Mouse (Mus musculus): ENCODE measurements around the gene Sco1. TPM values are rescaled to one million over a fixed set of nuclear protein-coding genes. Genes with fewer than 3 reads are reported as not detected.
"Not testable (repeated sequence)": the region's sequence is repeated elsewhere in the genome, so short reads cannot be mapped to it uniquely, and the experiment has no call there.

Gene Sco1
- polyA plus RNA-seq, 1 experiment from 2014 or later = 12.7 TPM

DNA sequence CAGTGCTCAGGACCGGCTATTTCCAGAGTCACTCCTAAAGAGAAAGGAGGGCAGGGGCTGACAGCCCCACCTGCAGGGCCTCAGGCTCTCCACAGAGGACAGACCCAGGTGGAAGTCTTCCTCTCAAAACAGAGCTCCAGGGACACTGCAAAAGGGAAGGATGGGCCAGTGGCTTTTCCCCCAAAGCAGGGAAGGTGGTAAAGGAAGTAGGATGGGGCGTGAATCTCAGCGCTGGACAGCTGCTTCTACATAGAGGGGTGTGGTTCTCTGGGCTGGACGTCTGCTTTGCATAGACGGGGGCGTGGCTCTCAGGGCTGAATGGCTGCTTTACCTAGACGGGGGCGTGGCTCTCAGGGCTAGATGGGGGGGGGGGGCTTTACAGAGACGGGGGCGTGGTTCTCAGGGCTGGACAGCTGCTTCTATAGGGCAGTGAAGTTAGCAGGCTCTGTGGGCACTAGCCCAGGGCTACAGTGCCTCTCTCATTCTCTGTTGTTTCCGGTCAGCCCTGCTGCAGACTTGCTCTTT lies 28.7 kb downstream of the Sco1 start:
- Histone ChIP-seq H3K4me3 (replicated peaks; ENCODE audit: low read length) (no peak overlapping the region), H3K27me3 (replicated peaks; ENCODE audit: control insufficient read depth, insufficient read depth, low read length) (peaks cover 11% of the 10 kb centered on the region; the same call in 1 of the 2 replicates), H3K4me1 (replicated peaks; ENCODE audit: control insufficient read depth, insufficient read depth, low read length) (no peaks in the 10 kb centered on the region), H3K27ac (ENCODE audit: low read length) (no peak overlapping the region), H3K36me3 (ENCODE audit: control insufficient read depth, insufficient read depth) (no peaks in the 10 kb centered on the region), H3K4me2 (ENCODE audit: low read length) (no peak overlapping the region), H3K9ac (replicated peaks; ENCODE audit: low read depth, low read length) (no peak overlapping the region), H3K9me3 (ENCODE audit: control insufficient read depth, low read length) (no peaks in the 10 kb centered on the region)
- WGBS = 3% methylated on average over 11 of the region's 11 CpGs
- ATAC-seq = no peak

DNA sequence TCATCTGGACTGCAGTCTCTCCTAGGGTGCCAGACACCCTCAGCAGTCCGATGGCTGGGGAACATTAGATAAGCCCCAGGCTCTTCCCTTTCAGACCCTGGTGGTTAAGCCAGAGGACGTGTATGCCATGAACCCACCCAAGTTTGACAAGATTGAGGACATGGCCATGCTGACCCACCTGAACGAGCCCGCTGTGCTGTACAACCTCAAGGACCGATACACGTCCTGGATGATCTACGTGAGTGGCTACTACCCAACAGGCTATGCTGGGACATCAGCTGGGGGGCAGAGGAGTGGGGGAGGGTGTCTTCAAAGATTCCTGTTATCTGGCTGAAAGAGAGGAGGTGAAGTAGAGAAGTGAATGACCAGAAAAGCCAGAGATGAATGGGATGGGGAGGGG lies 29.7 kb downstream of the Sco1 start:
- Histone ChIP-seq H3K27me3 (replicated peaks; ENCODE audit: control insufficient read depth, insufficient read depth, low read length) (peaks cover 11% of the 10 kb centered on the region; the same call in 1 of the 2 replicates), H3K4me1 (replicated peaks; ENCODE audit: control insufficient read depth, insufficient read depth, low read length) (no peaks in the 10 kb centered on the region), H3K4me2 (ENCODE audit: low read length) (no peak overlapping the region), H3K36me3 (ENCODE audit: control insufficient read depth, insufficient read depth) (no peaks in the 10 kb centered on the region), H3K4me3 (replicated peaks; ENCODE audit: low read length) (no peak overlapping the region), H3K9ac (replicated peaks; ENCODE audit: low read depth, low read length) (no peak overlapping the region), H3K27ac (ENCODE audit: low read length) (no peak overlapping the region), H3K9me3 (ENCODE audit: control insufficient read depth, low read length) (no peaks in the 10 kb centered on the region)
- WGBS = 88% methylated on average over 7 of the region's 7 CpGs
- ATAC-seq = no peak

DNA sequence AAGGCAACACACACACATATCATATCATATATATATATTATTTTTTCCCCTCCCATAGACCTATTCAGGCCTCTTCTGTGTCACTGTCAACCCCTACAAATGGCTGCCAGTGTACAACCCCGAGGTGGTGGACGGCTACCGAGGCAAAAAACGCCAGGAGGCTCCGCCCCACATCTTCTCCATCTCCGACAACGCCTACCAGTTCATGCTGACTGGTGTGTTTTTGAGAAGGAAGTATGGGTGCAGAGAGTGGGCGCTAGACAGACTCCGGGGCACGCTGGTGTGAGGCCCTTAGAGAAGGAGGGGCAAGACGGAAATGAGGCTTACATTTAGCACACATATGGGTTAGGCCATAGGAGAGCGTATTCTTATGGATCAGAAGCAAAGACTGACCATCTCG lies 30.3 kb downstream of the Sco1 start:
- H3K9me3 ChIP-seq (ENCODE audit: control insufficient read depth, low read length) = no peaks in the 10 kb centered on the region
- no peak overlapping the region for H3K9ac ChIP-seq (replicated peaks; ENCODE audit: low read depth, low read length)
- no peaks in the 10 kb centered on the region for H3K36me3 ChIP-seq (ENCODE audit: control insufficient read depth, insufficient read depth)
- no peak overlapping the region for H3K27ac ChIP-seq (ENCODE audit: low read length)
- no peak overlapping the region for H3K4me3 ChIP-seq (replicated peaks; ENCODE audit: low read length)
- H3K27me3 ChIP-seq (replicated peaks; ENCODE audit: control insufficient read depth, insufficient read depth, low read length) = peaks cover 11% of the 10 kb centered on the region; the same call in 1 of the 2 replicates
- H3K4me1 ChIP-seq (replicated peaks; ENCODE audit: control insufficient read depth, insufficient read depth, low read length) = no peaks in the 10 kb centered on the region
- no peak overlapping the region for H3K4me2 ChIP-seq (ENCODE audit: low read length)
- WGBS = 88% methylated on average over 13 of the region's 13 CpGs
- no peak for ATAC-seq

DNA sequence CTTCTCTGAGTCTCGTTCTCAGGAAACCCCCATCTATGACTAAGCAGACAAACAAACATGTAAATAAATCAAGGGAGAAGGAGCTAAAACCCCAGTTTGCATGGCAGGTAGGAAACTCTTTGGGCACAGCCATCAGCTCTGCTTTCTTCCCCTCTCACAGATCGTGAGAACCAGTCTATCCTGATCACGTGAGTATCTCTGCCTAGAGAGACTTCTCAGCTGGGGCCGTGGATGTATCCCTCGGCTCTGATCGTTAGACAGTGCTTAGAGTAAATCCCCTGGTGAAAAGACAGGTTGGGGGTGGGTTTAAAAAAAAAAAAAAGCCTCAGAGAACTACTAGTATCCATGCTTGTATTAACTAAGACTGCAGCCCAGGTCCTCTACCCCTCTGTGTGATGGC lies 30.8 kb downstream of the Sco1 start:
- 57% methylated on average over 6 of the region's 6 CpGs for WGBS
- H3K4me2 ChIP-seq (ENCODE audit: low read length) = no peak overlapping the region
- no peak for ATAC-seq
- H3K27me3 ChIP-seq (replicated peaks; ENCODE audit: control insufficient read depth, insufficient read depth, low read length) = peaks cover 11% of the 10 kb centered on the region; the same call in 1 of the 2 replicates
- no peak overlapping the region for H3K9ac ChIP-seq (replicated peaks; ENCODE audit: low read depth, low read length)
- H3K9me3 ChIP-seq (ENCODE audit: control insufficient read depth, low read length) = no peaks in the 10 kb centered on the region
- no peak overlapping the region for H3K4me3 ChIP-seq (replicated peaks; ENCODE audit: low read length)
- no peaks in the 10 kb centered on the region for H3K4me1 ChIP-seq (replicated peaks; ENCODE audit: control insufficient read depth, insufficient read depth, low read length)
- H3K27ac ChIP-seq (ENCODE audit: low read length) = no peak overlapping the region
- H3K36me3 ChIP-seq (ENCODE audit: control insufficient read depth, insufficient read depth) = no peaks in the 10 kb centered on the region

DNA sequence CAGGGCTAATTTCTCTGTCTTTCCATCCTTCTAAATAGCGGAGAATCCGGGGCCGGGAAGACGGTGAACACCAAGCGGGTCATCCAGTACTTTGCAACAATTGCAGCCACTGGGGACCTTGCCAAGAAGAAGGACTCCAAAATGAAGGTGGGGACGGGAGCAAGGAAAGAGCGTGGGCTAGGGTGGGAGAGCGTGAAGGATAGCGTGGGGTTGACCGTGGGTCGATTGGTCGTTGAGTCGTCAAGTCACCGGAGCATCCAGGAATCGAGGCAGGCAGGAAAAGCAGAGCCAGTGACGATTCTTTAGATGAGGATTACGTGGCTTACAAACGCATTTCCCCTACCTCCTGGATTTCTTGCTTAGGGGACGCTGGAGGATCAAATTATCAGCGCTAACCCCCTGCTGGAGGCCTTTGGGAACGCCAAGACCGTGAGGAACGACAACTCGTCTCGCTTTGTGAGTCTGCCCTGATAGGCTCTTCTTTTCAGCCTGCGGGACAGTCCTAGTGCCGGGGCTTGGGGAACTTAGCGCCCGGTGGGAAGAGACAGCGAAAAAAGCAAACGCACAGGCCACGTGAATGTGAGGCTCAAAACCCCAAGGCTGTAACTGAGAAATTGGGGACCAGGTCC lies 31.4 kb downstream of the Sco1 start:
- Histone ChIP-seq H3K4me1 (replicated peaks; ENCODE audit: control insufficient read depth, insufficient read depth, low read length) (no peaks in the 10 kb centered on the region), H3K9me3 (ENCODE audit: control insufficient read depth, low read length) (no peaks in the 10 kb centered on the region), H3K27me3 (replicated peaks; ENCODE audit: control insufficient read depth, insufficient read depth, low read length) (peaks cover 11% of the 10 kb centered on the region; the same call in 1 of the 2 replicates), H3K27ac (ENCODE audit: low read length) (no peak overlapping the region), H3K4me3 (replicated peaks; ENCODE audit: low read length) (no peak overlapping the region), H3K9ac (replicated peaks; ENCODE audit: low read depth, low read length) (no peak overlapping the region), H3K4me2 (ENCODE audit: low read length) (no peak overlapping the region), H3K36me3 (ENCODE audit: control insufficient read depth, insufficient read depth) (no peaks in the 10 kb centered on the region)
- whole genome bisulfite sequencing = 44% methylated on average over 32 of the region's 32 CpGs
- no peak for ATAC-seq

DNA sequence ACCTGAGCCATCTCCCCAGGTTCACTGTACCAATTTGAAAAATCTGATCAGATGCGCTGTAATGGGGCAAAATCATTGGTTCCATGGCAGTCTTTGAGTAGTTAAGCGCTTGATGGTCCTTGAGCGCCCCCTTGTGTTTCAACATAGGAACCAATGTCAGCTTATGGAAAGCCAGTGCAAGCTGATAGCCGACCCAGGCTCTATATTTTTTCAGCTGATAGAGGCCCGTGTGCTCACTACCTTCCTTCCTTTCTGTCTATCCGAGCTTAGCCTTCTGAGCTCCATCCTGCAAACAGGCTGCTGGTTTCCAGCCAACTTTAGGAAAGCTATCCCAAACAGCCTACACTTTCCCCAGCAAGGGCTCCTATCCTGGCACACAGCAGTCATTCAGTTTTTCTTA lies 33.0 kb downstream of the Sco1 start:
- H3K9me3 ChIP-seq (ENCODE audit: control insufficient read depth, low read length) = no peaks in the 10 kb centered on the region
- no peaks in the 10 kb centered on the region for H3K36me3 ChIP-seq (ENCODE audit: control insufficient read depth, insufficient read depth)
- no peak overlapping the region for H3K27ac ChIP-seq (ENCODE audit: low read length)
- peaks cover 11% of the 10 kb centered on the region; the same call in 1 of the 2 replicates for H3K27me3 ChIP-seq (replicated peaks; ENCODE audit: control insufficient read depth, insufficient read depth, low read length)
- ATAC-seq = peak; percentile 64; the same call in 1 of the 2 replicates
- no peaks in the 10 kb centered on the region for H3K4me1 ChIP-seq (replicated peaks; ENCODE audit: control insufficient read depth, insufficient read depth, low read length)
- no peak overlapping the region for H3K4me3 ChIP-seq (replicated peaks; ENCODE audit: low read length)
- H3K9ac ChIP-seq (replicated peaks; ENCODE audit: low read depth, low read length) = no peak overlapping the region
- 3% methylated on average over 6 of the region's 6 CpGs for WGBS
- H3K4me2 ChIP-seq (ENCODE audit: low read length) = no peak overlapping the region

DNA sequence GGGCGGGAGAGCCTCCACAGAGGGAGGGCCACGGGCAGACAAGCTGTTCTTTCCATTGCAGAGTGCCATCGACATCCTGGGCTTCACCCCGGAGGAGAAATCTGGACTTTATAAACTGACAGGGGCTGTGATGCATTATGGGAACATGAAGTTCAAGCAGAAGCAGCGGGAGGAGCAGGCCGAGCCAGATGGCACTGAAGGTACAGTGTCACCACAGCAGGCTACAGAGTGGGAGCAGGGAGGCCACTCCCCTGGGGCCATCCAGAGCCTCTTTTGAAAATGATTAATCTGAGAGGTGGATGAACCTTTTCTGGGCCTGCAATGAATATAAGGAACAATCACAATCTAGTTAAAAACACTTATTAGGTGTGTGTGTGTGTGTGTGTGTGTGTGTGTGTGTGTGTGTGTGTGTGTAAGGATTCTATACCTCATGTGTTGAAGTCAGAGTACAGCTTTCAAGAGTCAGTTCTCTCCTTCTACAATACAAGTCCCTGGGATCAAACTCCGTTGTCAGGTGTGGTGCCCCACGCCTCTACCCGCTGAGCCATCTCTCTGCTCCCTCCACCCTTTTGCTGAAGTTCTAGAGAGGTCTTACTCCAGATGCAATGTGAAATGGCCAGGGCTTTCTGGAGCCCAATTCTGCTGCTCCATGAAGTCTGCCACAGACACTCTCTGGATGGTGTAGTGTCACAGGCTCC lies 34.1 kb downstream of the Sco1 start:
- Histone ChIP-seq H3K27me3 (replicated peaks; ENCODE audit: control insufficient read depth, insufficient read depth, low read length) (peaks cover 11% of the 10 kb centered on the region; the same call in 1 of the 2 replicates), H3K4me2 (ENCODE audit: low read length) (no peak overlapping the region), H3K4me1 (replicated peaks; ENCODE audit: control insufficient read depth, insufficient read depth, low read length) (no peaks in the 10 kb centered on the region), H3K9ac (replicated peaks; ENCODE audit: low read depth, low read length) (no peak overlapping the region), H3K36me3 (ENCODE audit: control insufficient read depth, insufficient read depth) (no peaks in the 10 kb centered on the region), H3K27ac (ENCODE audit: low read length) (no peak overlapping the region), H3K4me3 (replicated peaks; ENCODE audit: low read length) (no peak overlapping the region), H3K9me3 (ENCODE audit: control insufficient read depth, low read length) (no peaks in the 10 kb centered on the region)
- ATAC-seq = no peak
- WGBS = 66% methylated on average over 9 of the region's 9 CpGs

DNA sequence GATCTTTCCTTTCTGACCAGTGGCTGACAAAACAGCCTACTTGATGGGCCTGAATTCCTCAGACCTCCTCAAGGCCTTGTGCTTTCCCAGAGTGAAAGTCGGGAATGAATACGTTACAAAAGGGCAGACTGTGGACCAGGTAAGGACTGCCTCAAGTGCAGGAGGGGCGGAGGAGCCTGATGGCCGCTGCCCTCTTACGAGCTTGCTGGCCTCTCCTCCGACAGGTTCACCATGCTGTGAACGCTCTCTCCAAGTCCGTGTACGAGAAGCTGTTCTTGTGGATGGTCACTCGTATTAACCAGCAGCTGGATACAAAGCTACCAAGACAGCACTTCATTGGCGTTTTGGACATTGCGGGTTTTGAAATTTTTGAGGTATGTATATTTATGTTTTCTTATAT lies 34.8 kb downstream of the Sco1 start:
- no peak overlapping the region for H3K4me3 ChIP-seq (replicated peaks; ENCODE audit: low read length)
- H3K27ac ChIP-seq (ENCODE audit: low read length) = no peak overlapping the region
- peaks cover 11% of the 10 kb centered on the region; the same call in 1 of the 2 replicates for H3K27me3 ChIP-seq (replicated peaks; ENCODE audit: control insufficient read depth, insufficient read depth, low read length)
- no peak for ATAC-seq
- no peak overlapping the region for H3K4me2 ChIP-seq (ENCODE audit: low read length)
- no peaks in the 10 kb centered on the region for H3K36me3 ChIP-seq (ENCODE audit: control insufficient read depth, insufficient read depth)
- H3K9ac ChIP-seq (replicated peaks; ENCODE audit: low read depth, low read length) = no peak overlapping the region
- 90% methylated on average over 12 of the region's 12 CpGs for WGBS
- H3K4me1 ChIP-seq (replicated peaks; ENCODE audit: control insufficient read depth, insufficient read depth, low read length) = no peaks in the 10 kb centered on the region
- H3K9me3 ChIP-seq (ENCODE audit: control insufficient read depth, low read length) = no peaks in the 10 kb centered on the region

DNA sequence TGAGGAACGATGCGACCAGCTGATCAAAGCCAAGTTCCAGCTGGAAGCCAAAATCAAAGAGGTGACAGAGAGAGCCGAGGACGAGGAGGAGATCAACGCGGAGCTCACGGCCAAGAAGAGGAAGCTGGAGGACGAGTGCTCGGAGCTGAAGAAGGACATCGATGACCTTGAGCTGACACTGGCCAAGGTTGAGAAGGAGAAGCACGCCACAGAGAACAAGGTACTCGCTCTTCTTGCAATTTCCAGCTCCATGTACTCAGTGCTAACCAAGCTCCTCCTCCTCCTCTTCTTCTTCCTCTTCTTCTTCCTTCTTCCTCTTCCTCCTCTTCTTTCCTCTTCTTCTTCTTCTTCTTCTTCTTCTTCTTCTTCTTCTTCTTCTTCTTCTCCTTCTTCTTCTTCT lies 39.9 kb downstream of the Sco1 start:
- not testable (repeated sequence) for H3K27me3 ChIP-seq (replicated peaks; ENCODE audit: control insufficient read depth, insufficient read depth, low read length); H3K4me3 ChIP-seq (replicated peaks; ENCODE audit: low read length); H3K27ac ChIP-seq (ENCODE audit: low read length); ATAC-seq; H3K4me1 ChIP-seq (replicated peaks; ENCODE audit: control insufficient read depth, insufficient read depth, low read length); H3K36me3 ChIP-seq (ENCODE audit: control insufficient read depth, insufficient read depth); H3K9me3 ChIP-seq (ENCODE audit: control insufficient read depth, low read length); H3K9ac ChIP-seq (replicated peaks; ENCODE audit: low read depth, low read length); H3K4me2 ChIP-seq (ENCODE audit: low read length)
- 91% methylated on average over 12 of the region's 12 CpGs for WGBS

Data from forebrain, embryonic 16.5 days (tissue).